Mouse (Mus musculus): ENCODE data around the gene Slc9a9. TPM values are rescaled to one million over a fixed set of nuclear protein-coding genes. Genes with fewer than 3 reads are reported as not detected.

Slc9a9 gene
- polyA plus RNA-seq, 1 experiment: 4.4 TPM

GRCm38 (mm10) chr9:95121151-95121835 is 451.6 kb downstream of the Slc9a9 start:
- Histone ChIP-seq H3K79me3 (ENCODE audit: low read depth) (no peaks in the 10 kb centered on the region), H3K36me3 (ENCODE audit: control insufficient read depth, insufficient read depth) (no peaks in the 10 kb centered on the region), H3ac (ENCODE audit: control insufficient read depth, insufficient read length, low read depth) (no peak overlapping the region), H3K27me3 (ENCODE audit: control insufficient read depth, insufficient read depth, insufficient read length) (no peaks in the 10 kb centered on the region), H3K79me2 (ENCODE audit: control insufficient read depth, insufficient read depth) (no peaks in the 10 kb centered on the region), H3K4me3 (ENCODE audit: insufficient read depth, poor library complexity, severe bottlenecking) (no peak overlapping the region)
- TF ChIP-seq MAX (IDR thresholded peaks at IDR 0.05) (no peak), USF1 (IDR thresholded peaks at IDR 0.05; ENCODE audit: low read depth) (no peak), MYOD1 (IDR thresholded peaks at IDR 0.05; ENCODE audit: control insufficient read depth, insufficient read length, low read depth) (no peak), CEBPB (IDR thresholded peaks at IDR 0.05; ENCODE audit: low read depth) (no peak), FOSL1 (IDR thresholded peaks at IDR 0.05; ENCODE audit: insufficient read depth, low read length, poor library complexity, severe bottlenecking) (no peak)

GRCm38 (mm10) chr9:95125683-95126082 is 456.0 kb downstream of the Slc9a9 start:
- H3ac ChIP-seq (ENCODE audit: control insufficient read depth, insufficient read length, low read depth): no peak overlapping the region
- H3K4me3 ChIP-seq (ENCODE audit: insufficient read depth, poor library complexity, severe bottlenecking): no peak overlapping the region
- no peaks in the 10 kb centered on the region for H3K79me2 ChIP-seq (ENCODE audit: control insufficient read depth, insufficient read depth)
- H3K79me3 ChIP-seq (ENCODE audit: low read depth): no peaks in the 10 kb centered on the region
- H3K27me3 ChIP-seq (ENCODE audit: control insufficient read depth, insufficient read depth, insufficient read length): no peaks in the 10 kb centered on the region
- no peak for TF ChIP-seq MYOG (IDR thresholded peaks at IDR 0.05; ENCODE audit: control insufficient read depth, extremely low read depth, insufficient read length)
- no peak for TF ChIP-seq CTCF (IDR thresholded peaks at IDR 0.05; ENCODE audit: control insufficient read depth, insufficient read depth, insufficient read length)
- TF ChIP-seq MYOD1 (IDR thresholded peaks at IDR 0.05; ENCODE audit: control insufficient read depth, insufficient read length, low read depth): no peak
- TF ChIP-seq USF1 (IDR thresholded peaks at IDR 0.05; ENCODE audit: low read depth): no peak
- no peak for TF ChIP-seq CEBPB (IDR thresholded peaks at IDR 0.05; ENCODE audit: low read depth)
- H3K36me3 ChIP-seq (ENCODE audit: control insufficient read depth, insufficient read depth): no peaks in the 10 kb centered on the region

GRCm38 (mm10) chr9:95127774-95128173 is 458.1 kb downstream of the Slc9a9 start:
- TF ChIP-seq CTCF (IDR thresholded peaks at IDR 0.05; ENCODE audit: control insufficient read depth, insufficient read depth, insufficient read length) (no peak), MYOD1 (IDR thresholded peaks at IDR 0.05; ENCODE audit: control insufficient read depth, insufficient read length, low read depth) (no peak)
- no peaks in the 10 kb centered on the region for H3K27me3 ChIP-seq (ENCODE audit: control insufficient read depth, insufficient read depth, insufficient read length)
- no peak overlapping the region for H3K4me3 ChIP-seq (ENCODE audit: insufficient read depth, poor library complexity, severe bottlenecking)
- no peaks in the 10 kb centered on the region for H3K36me3 ChIP-seq (ENCODE audit: control insufficient read depth, insufficient read depth)
- no peaks in the 10 kb centered on the region for H3K79me2 ChIP-seq (ENCODE audit: control insufficient read depth, insufficient read depth)
- H3ac ChIP-seq (ENCODE audit: control insufficient read depth, insufficient read length, low read depth): no peak overlapping the region
- no peaks in the 10 kb centered on the region for H3K79me3 ChIP-seq (ENCODE audit: low read depth)

- Histone ChIP-seq H3ac (ENCODE audit: control insufficient read depth, insufficient read length, low read depth) (no peak overlapping the region), H3K79me3 (ENCODE audit: low read depth) (no peaks in the 10 kb centered on the region), H3K36me3 (ENCODE audit: control insufficient read depth, insufficient read depth) (no peaks in the 10 kb centered on the region), H3K27me3 (ENCODE audit: control insufficient read depth, insufficient read depth, insufficient read length) (no peaks in the 10 kb centered on the region), H3K4me3 (ENCODE audit: insufficient read depth, poor library complexity, severe bottlenecking) (no peak overlapping the region), H3K79me2 (ENCODE audit: control insufficient read depth, insufficient read depth) (no peaks in the 10 kb centered on the region)
- TF ChIP-seq MYOG (IDR thresholded peaks at IDR 0.05; ENCODE audit: control insufficient read depth, extremely low read depth, insufficient read length) (no peak), MAX (IDR thresholded peaks at IDR 0.05) (no peak), FOSL1 (IDR thresholded peaks at IDR 0.05; ENCODE audit: insufficient read depth, low read length, poor library complexity, severe bottlenecking) (no peak), CEBPB (IDR thresholded peaks at IDR 0.05; ENCODE audit: low read depth) (no peak), USF1 (IDR thresholded peaks at IDR 0.05; ENCODE audit: low read depth) (no peak), MYOD1 (IDR thresholded peaks at IDR 0.05; ENCODE audit: control insufficient read depth, insufficient read length, low read depth) (no peak), CTCF (IDR thresholded peaks at IDR 0.05; ENCODE audit: control insufficient read depth, insufficient read depth, insufficient read length) (no peak)
These were observed 479.6 kb downstream of the Slc9a9 start for GRCm38 (mm10) chr9:95149206-95149729.

- no peaks in the 10 kb centered on the region for H3K27me3 ChIP-seq (ENCODE audit: control insufficient read depth, insufficient read depth, insufficient read length)
- TF ChIP-seq MYOG (IDR thresholded peaks at IDR 0.05; ENCODE audit: control insufficient read depth, extremely low read depth, insufficient read length): no peak
- no peaks in the 10 kb centered on the region for H3K79me2 ChIP-seq (ENCODE audit: control insufficient read depth, insufficient read depth)
- no peaks in the 10 kb centered on the region for H3K36me3 ChIP-seq (ENCODE audit: control insufficient read depth, insufficient read depth)
- H3K79me3 ChIP-seq (ENCODE audit: low read depth): no peaks in the 10 kb centered on the region
- no peak overlapping the region for H3ac ChIP-seq (ENCODE audit: control insufficient read depth, insufficient read length, low read depth)
- H3K4me3 ChIP-seq (ENCODE audit: insufficient read depth, poor library complexity, severe bottlenecking): no peak overlapping the region
These were observed 480.4 kb downstream of the Slc9a9 start for GRCm38 (mm10) chr9:95150096-95150495.

- TF ChIP-seq FOSL1 (IDR thresholded peaks at IDR 0.05; ENCODE audit: insufficient read depth, low read length, poor library complexity, severe bottlenecking) (no peak), MYOG (IDR thresholded peaks at IDR 0.05; ENCODE audit: control insufficient read depth, extremely low read depth, insufficient read length) (no peak), CEBPB (IDR thresholded peaks at IDR 0.05; ENCODE audit: low read depth) (no peak), MAX (IDR thresholded peaks at IDR 0.05) (no peak), USF1 (IDR thresholded peaks at IDR 0.05; ENCODE audit: low read depth) (no peak), CTCF (IDR thresholded peaks at IDR 0.05; ENCODE audit: control insufficient read depth, insufficient read depth, insufficient read length) (no peak), MYOD1 (IDR thresholded peaks at IDR 0.05; ENCODE audit: control insufficient read depth, insufficient read length, low read depth) (no peak)
- no peaks in the 10 kb centered on the region for H3K79me2 ChIP-seq (ENCODE audit: control insufficient read depth, insufficient read depth)
- no peaks in the 10 kb centered on the region for H3K79me3 ChIP-seq (ENCODE audit: low read depth)
- H3K27me3 ChIP-seq (ENCODE audit: control insufficient read depth, insufficient read depth, insufficient read length): no peaks in the 10 kb centered on the region
- H3K4me3 ChIP-seq (ENCODE audit: insufficient read depth, poor library complexity, severe bottlenecking): no peak overlapping the region
- H3ac ChIP-seq (ENCODE audit: control insufficient read depth, insufficient read length, low read depth): no peak overlapping the region
- no peaks in the 10 kb centered on the region for H3K36me3 ChIP-seq (ENCODE audit: control insufficient read depth, insufficient read depth)
These were observed 480.9 kb downstream of the Slc9a9 start for GRCm38 (mm10) chr9:95150597-95150996.

Measured in C2C12 (cell line).